Mouse (Mus musculus): Measurements from ENCODE around the gene Cox6b2. TPM values are rescaled to one million over a fixed set of nuclear protein-coding genes. Genes with fewer than 3 reads are reported as not detected.

Cox6b2 gene
- polyA plus RNA-seq (2012; rRNA removed; ENCODE audit: low replicate concordance) = 20.8 and 97.5 TPM in 2 replicates

DNA sequence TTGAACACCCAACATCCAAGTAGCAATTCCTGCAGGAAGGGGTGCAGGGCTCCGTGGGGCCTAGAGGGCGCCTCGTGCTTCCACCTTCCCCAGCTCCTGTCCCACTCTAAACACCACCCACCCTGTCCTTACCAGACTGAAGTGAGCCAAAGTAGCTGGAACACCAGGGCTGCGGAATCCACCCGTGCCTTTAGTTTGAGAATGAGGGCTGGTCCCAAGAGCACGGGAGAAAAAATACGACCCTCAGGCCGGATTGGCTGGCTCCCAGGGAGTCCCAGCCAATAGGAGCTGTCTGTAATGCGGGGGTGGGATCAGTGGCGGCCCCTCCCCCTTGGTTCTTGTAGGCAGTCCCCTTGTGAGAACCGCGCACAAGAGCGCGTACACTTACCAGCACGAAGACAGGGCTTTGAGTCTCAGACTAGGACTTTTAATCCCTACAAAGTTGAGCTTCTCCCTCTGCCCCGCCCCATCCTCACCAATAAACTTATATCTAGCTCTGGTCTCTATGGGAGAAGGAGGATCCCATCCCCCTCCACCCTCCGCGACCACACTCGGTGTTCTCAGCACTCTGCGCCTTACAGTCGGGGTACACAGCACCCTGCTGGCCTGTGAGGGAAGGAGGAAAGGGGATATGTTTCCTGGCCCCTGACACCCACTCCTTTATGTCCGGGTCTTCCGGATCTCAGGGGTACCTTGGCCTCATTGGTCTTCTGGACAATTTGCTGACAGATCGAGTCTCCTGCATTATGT is at the start of gene Cox6b2:
TSS of gene Cox6b2 (minus strand) at position 274 of the 750 bp plus-strand sequence.

DNA sequence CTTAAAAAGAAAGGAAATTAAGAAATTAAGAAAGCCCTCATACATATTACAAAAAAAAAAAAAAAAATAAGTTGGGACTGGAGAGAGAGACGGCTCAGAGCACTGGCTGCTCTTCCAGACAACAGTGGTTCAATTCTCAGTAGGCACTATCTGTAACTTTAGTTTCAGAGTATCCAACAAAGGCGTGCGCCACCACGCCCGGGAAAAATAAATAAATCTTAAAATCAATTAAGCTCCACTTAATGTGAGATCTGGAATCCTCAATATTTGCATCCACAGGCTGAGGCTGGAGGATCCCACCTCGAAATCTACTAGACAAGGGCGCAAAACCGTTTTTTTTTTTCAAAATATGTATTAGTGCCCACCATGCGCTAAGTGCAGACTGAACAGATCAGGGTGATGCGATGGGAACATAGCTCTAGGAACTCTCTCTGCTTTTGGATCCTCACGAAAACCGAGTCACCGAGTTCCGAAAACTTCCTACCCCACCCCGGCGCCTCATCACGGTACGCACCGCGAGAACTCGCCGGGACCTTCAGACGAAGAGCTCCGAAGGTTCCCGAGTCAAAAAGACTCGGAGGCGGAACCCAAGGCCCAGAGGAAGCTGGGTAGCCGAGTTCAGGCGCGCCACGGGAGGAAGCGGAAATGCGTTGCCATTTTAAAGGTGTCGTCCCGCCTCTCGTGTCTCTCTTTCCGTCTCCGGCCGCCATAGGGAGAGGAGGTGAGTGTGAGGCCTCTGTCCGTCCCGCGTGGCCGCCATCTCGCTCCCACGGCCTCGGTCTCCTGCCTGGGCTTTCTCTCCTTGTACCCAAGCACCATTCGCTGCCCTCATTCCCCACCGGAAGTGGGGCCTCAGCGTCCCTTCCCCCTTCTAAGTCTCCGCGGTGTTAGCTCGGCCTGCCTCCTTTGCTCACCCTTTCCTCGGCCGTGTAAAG is 39.7 kb upstream of the Cox6b2 start, which contains the start of gene Rpl28:
TSS of gene Rpl28 (plus strand) at position 597 of the 935 bp plus-strand sequence.

GRCm38 (mm10) chr7:4789436-4789935 is 36.6 kb upstream of the Cox6b2 start, which contains the start of gene Tmem238:
TSS of gene Tmem238 (minus strand) at chr7:4789656.

GRCm38 (mm10) chr7:4782759-4783158 is 29.9 kb upstream of the Cox6b2 start, which contains the start of the genes Il11 and Tmem190:
TSS of gene Il11 (minus strand) at chr7:4782859.
TSS of gene Tmem190 (plus strand) at chr7:4782937.

GRCm38 (mm10) chr7:4771202-4771601 is 18.3 kb upstream of the Cox6b2 start, which contains the start of gene Fam71e2:
TSS of gene Fam71e2 (minus strand) at chr7:4771302.

GRCm38 (mm10) chr7:4739544-4740275 is 13.2 kb downstream of the Cox6b2 start, which contains the start of gene Kmt5c:
TSS of gene Kmt5c (plus strand) at chr7:4740115.

GRCm38 (mm10) chr7:4725169-4725568 is 27.7 kb downstream of the Cox6b2 start, which contains the start of gene Tmem150b:
TSS of gene Tmem150b (minus strand) at chr7:4725249.

Other genes starting within 250 kb of the Cox6b2 start
- 0.43 and 3.1 TPM in 2 replicates for gene Tnnt1, start 236.7 kb downstream of the Cox6b2 start, polyA plus RNA-seq (2012; rRNA removed; ENCODE audit: low replicate concordance)
- 2.8 and 4.5 TPM in 2 replicates for gene Tnni3, start 228.9 kb downstream of the Cox6b2 start, polyA plus RNA-seq (2012; rRNA removed; ENCODE audit: low replicate concordance)
- 3.1 and 6.7 TPM in 2 replicates for gene Dnaaf3, start 220.6 kb downstream of the Cox6b2 start, polyA plus RNA-seq (2012; rRNA removed; ENCODE audit: low replicate concordance)
- 0.30 and 0.50 TPM in 2 replicates for gene Syt5, start 205.6 kb downstream of the Cox6b2 start, polyA plus RNA-seq (2012; rRNA removed; ENCODE audit: low replicate concordance)
- gene Ptprh, start 149.1 kb downstream of the Cox6b2 start, polyA plus RNA-seq (2012; rRNA removed; ENCODE audit: low replicate concordance) = 0.59 TPM in 1 of 2 replicates, not detected in the other
- gene Tmem86b, start 121.7 kb downstream of the Cox6b2 start, polyA plus RNA-seq (2012; rRNA removed; ENCODE audit: low replicate concordance) = 9.6 and 15.2 TPM in 2 replicates
- gene Ppp6r1, start 94.1 kb downstream of the Cox6b2 start, polyA plus RNA-seq (2012; rRNA removed; ENCODE audit: low replicate concordance) = 77.9 and 140 TPM in 2 replicates
- 36.3 and 51.8 TPM in 2 replicates for gene Hspbp1, start 68.0 kb downstream of the Cox6b2 start, polyA plus RNA-seq (2012; rRNA removed; ENCODE audit: low replicate concordance)
- gene Brsk1, start 62.5 kb downstream of the Cox6b2 start, polyA plus RNA-seq (2012; rRNA removed; ENCODE audit: low replicate concordance) = 2.8 and 14.9 TPM in 2 replicates
- 1.5 and 1.7 TPM in 2 replicates for gene Tmem150b, start 27.8 kb downstream of the Cox6b2 start, polyA plus RNA-seq (2012; rRNA removed; ENCODE audit: low replicate concordance)
- 69.5 and 121 TPM in 2 replicates for gene Kmt5c, start 13.0 kb downstream of the Cox6b2 start, polyA plus RNA-seq (2012; rRNA removed; ENCODE audit: low replicate concordance)
- not detected in 2 replicates for gene Fam71e2, start 18.2 kb upstream of the Cox6b2 start, polyA plus RNA-seq (2012; rRNA removed; ENCODE audit: low replicate concordance)
- gene Il11, start 29.8 kb upstream of the Cox6b2 start, polyA plus RNA-seq (2012; rRNA removed; ENCODE audit: low replicate concordance) = 0.11 and 0.45 TPM in 2 replicates
- not detected in 2 replicates for gene Tmem190, start 29.8 kb upstream of the Cox6b2 start, polyA plus RNA-seq (2012; rRNA removed; ENCODE audit: low replicate concordance)
- 13.9 and 33.7 TPM in 2 replicates for gene Tmem238, start 36.6 kb upstream of the Cox6b2 start, polyA plus RNA-seq (2012; rRNA removed; ENCODE audit: low replicate concordance)
- gene Rpl28, start 39.8 kb upstream of the Cox6b2 start, polyA plus RNA-seq (2012; rRNA removed; ENCODE audit: low replicate concordance) = 303 and 400 TPM in 2 replicates
- 249 and 346 TPM in 2 replicates for gene Ube2s, start 59.5 kb upstream of the Cox6b2 start, polyA plus RNA-seq (2012; rRNA removed; ENCODE audit: low replicate concordance)
- 0.04 and 0.87 TPM in 2 replicates for gene Shisa7, start 91.6 kb upstream of the Cox6b2 start, polyA plus RNA-seq (2012; rRNA removed; ENCODE audit: low replicate concordance)
- 22.3 and 43.4 TPM in 2 replicates for gene Isoc2b, start 117.2 kb upstream of the Cox6b2 start, polyA plus RNA-seq (2012; rRNA removed; ENCODE audit: low replicate concordance)
- 43.3 and 99.8 TPM in 2 replicates for gene Isoc2a, start 124.1 kb upstream of the Cox6b2 start, polyA plus RNA-seq (2012; rRNA removed; ENCODE audit: low replicate concordance)
- gene Gm36210, start 153.4 kb upstream of the Cox6b2 start, polyA plus RNA-seq (2012; rRNA removed; ENCODE audit: low replicate concordance) = 0.09 and 0.67 TPM in 2 replicates
- gene Zfp628, start 162.1 kb upstream of the Cox6b2 start, polyA plus RNA-seq (2012; rRNA removed; ENCODE audit: low replicate concordance) = 8.7 and 16.0 TPM in 2 replicates
- gene Nat14, start 168.9 kb upstream of the Cox6b2 start, polyA plus RNA-seq (2012; rRNA removed; ENCODE audit: low replicate concordance) = 3.0 and 16.9 TPM in 2 replicates
- 17.4 and 38.7 TPM in 2 replicates for gene Ssc5d, start 172.7 kb upstream of the Cox6b2 start, polyA plus RNA-seq (2012; rRNA removed; ENCODE audit: low replicate concordance)
- 0.63 and 0.77 TPM in 2 replicates for gene Sbk2, start 211.3 kb upstream of the Cox6b2 start, polyA plus RNA-seq (2012; rRNA removed; ENCODE audit: low replicate concordance)
- gene Sbk3, start 218.1 kb upstream of the Cox6b2 start, polyA plus RNA-seq (2012; rRNA removed; ENCODE audit: low replicate concordance) = 0.08 and 0.10 TPM in 2 replicates
- 42.5 and 74.3 TPM in 2 replicates for gene Zfp579, start 243.1 kb upstream of the Cox6b2 start, polyA plus RNA-seq (2012; rRNA removed; ENCODE audit: low replicate concordance)

Measured in subcutaneous adipose tissue, adult 2 months (tissue).